Mouse (Mus musculus) MEL (cell line): ENCODE results near the gene Ncan. TPM values are rescaled to one million over a fixed set of nuclear protein-coding genes. Genes with fewer than 3 reads are reported as not detected.
"Not testable (repeated sequence)": the region's sequence is repeated elsewhere in the genome, so short reads cannot be mapped to it uniquely, and the experiment has no call there.

Experiments
- DNase-seq: peaks from one replicate; pipeline ENCODE4 v3.0.0; 2011; ENCODE audit warnings: low read depth, low spot score
- H3K27ac ChIP-seq: 2 replicates; pipeline ENCODE4 v1.5.1; 2012; ENCODE audit warnings: low read depth, mild to moderate bottlenecking, control low read depth, low read length, moderate library complexity; ENCODE audit not compliant: control insufficient read depth
- H3K27me3 ChIP-seq, 2 experiments: fragments of 150-350 bp in 1 of 2; sonication (generic) in 1 of 2; 2 replicates each; pipeline ENCODE4 v1.6.1; 2012; ENCODE audit warnings: low read length in 2 of 2, mild to moderate bottlenecking in 2 of 2, improper control_type of control experiment in 1 of 2, moderate library complexity in 1 of 2; ENCODE audit not compliant: insufficient read depth in 2 of 2, control insufficient read depth in 1 of 2
- H3K36me3 ChIP-seq, 2 experiments: 2 replicates each; pipeline ENCODE4 v1.6.1; 2012 to 2014; ENCODE audit warnings: low read length in 2 of 2, improper control_type of control experiment in 1 of 2, inconsistent platforms in 1 of 2, mild to moderate bottlenecking in 1 of 2; ENCODE audit not compliant: insufficient read depth in 2 of 2, control insufficient read depth in 1 of 2
- H3K4me1 ChIP-seq, 2 experiments: fragments of 150-350 bp in 1 of 2; sonication (generic) in 1 of 2; 2 replicates each; pipeline ENCODE4 v1.6.1; 2012; ENCODE audit warnings: low read length in 2 of 2, improper control_type of control experiment in 1 of 2, mild to moderate bottlenecking in 1 of 2; ENCODE audit not compliant: insufficient read depth in 2 of 2, control insufficient read depth in 1 of 2
- H3K4me3 ChIP-seq, 2 experiments: fragments of 150-350 bp in 1 of 2; sonication (generic) in 1 of 2; 2 replicates each; pipeline ENCODE4 v1.5.1; 2012; ENCODE audit warnings: low read depth in 2 of 2, low read length in 2 of 2, mild to moderate bottlenecking in 2 of 2, moderate library complexity in 2 of 2, control low read depth in 1 of 2, improper control_type of control experiment in 1 of 2; ENCODE audit not compliant: control insufficient read depth in 1 of 2, insufficient read depth in 1 of 2
- H3K79me2 ChIP-seq: 2 replicates; pipeline ENCODE4 v1.6.1; 2012; ENCODE audit warnings: mild to moderate bottlenecking, low read length, moderate library complexity; ENCODE audit not compliant: control insufficient read depth, poor library complexity, insufficient read depth
- H3K9ac ChIP-seq: 2 replicates; pipeline ENCODE4 v1.6.1; 2012; ENCODE audit warnings: low read depth, mild to moderate bottlenecking, control low read depth, low read length, moderate library complexity; ENCODE audit not compliant: control insufficient read depth, poor library complexity, severe bottlenecking
- H3K9me3 ChIP-seq: fragments of 150-350 bp; sonication (generic); replicated peaks from 2 replicates; pipeline ENCODE4 v1.6.1; 2012; ENCODE audit warnings: mild to moderate bottlenecking, low read length, improper control_type of control experiment, moderate library complexity; ENCODE audit not compliant: insufficient read depth
- BHLHE40 ChIP-seq: IDR thresholded peaks from 2 replicates; pipeline ENCODE4 v1.6.1; 2012; ENCODE audit warnings: low read depth, mild to moderate bottlenecking, inconsistent platforms, low read length, improper control_type of control experiment, borderline replicate concordance
- CTCF ChIP-seq, 3 experiments: IDR thresholded peaks in 2 of 3; conservative IDR thresholded peaks in 1 of 3; 2 replicates each; pipeline ENCODE4 v1.5.1; 2011 to 2012; ENCODE audit warnings: low read length in 3 of 3, low read depth in 2 of 3, mild to moderate bottlenecking in 2 of 3, improper control_type of control experiment in 1 of 3, inconsistent platforms in 1 of 3, mixed read lengths in 1 of 3, moderate library complexity in 1 of 3; ENCODE audit not compliant: control insufficient read depth in 1 of 3, insufficient read depth in 1 of 3, poor library complexity in 1 of 3, severe bottlenecking in 1 of 3
- EP300 ChIP-seq, 2 experiments: IDR thresholded peaks; 2 replicates each; pipeline ENCODE4 v1.6.1; 2011; ENCODE audit warnings: improper control_type of control experiment in 2 of 2, low read length in 2 of 2, low read depth in 1 of 2, mild to moderate bottlenecking in 1 of 2
- GATA1 ChIP-seq: IDR thresholded peaks from 2 replicates; pipeline ENCODE4 v1.6.1; 2011; ENCODE audit warnings: low read depth, low read length, improper control_type of control experiment
- HCFC1 ChIP-seq: IDR thresholded peaks from 2 replicates; pipeline ENCODE4 v1.6.1; 2012; ENCODE audit warnings: low read depth, mild to moderate bottlenecking, inconsistent platforms, low read length, improper control_type of control experiment, moderate library complexity
- JUND ChIP-seq: IDR thresholded peaks from 2 replicates; pipeline ENCODE4 v1.6.1; 2011; ENCODE audit warnings: low read depth, mild to moderate bottlenecking, improper control_type of control experiment, low read length
- KAT2A ChIP-seq: conservative IDR thresholded peaks from 2 replicates; pipeline ENCODE4 v1.6.1; 2012; ENCODE audit warnings: low read depth, low read length, improper control_type of control experiment, inconsistent platforms
- MAFK ChIP-seq: IDR thresholded peaks from 2 replicates; pipeline ENCODE4 v1.6.1; 2011; ENCODE audit warnings: low read depth, mild to moderate bottlenecking, low read length, improper control_type of control experiment, borderline replicate concordance
- MAX ChIP-seq: IDR thresholded peaks from 2 replicates; pipeline ENCODE4 v1.6.1; 2011; ENCODE audit warnings: low read length, improper control_type of control experiment
- NRF1 ChIP-seq: IDR thresholded peaks from 2 replicates; pipeline ENCODE4 v1.6.1; 2014; ENCODE audit warnings: low read depth, mild to moderate bottlenecking, inconsistent platforms, low read length, improper control_type of control experiment, moderate library complexity; ENCODE audit not compliant: poor library complexity, insufficient read depth, severe bottlenecking
- RAD21 ChIP-seq: IDR thresholded peaks from 2 replicates; pipeline ENCODE4 v1.6.1; 2011; ENCODE audit warnings: mild to moderate bottlenecking, low read depth, low read length, improper control_type of control experiment
- SMC3 ChIP-seq: IDR thresholded peaks from 2 replicates; pipeline ENCODE4 v1.6.1; 2011; ENCODE audit warnings: low read depth, low read length, improper control_type of control experiment
- USF1 ChIP-seq: IDR thresholded peaks from 2 replicates; pipeline ENCODE4 v1.6.1; 2014; ENCODE audit warnings: low read depth, mild to moderate bottlenecking, inconsistent platforms, low read length, improper control_type of control experiment, moderate library complexity
- USF2 ChIP-seq, 2 experiments: IDR thresholded peaks; 2 replicates each; pipeline ENCODE4 v1.6.1; 2011 to 2012; ENCODE audit warnings: improper control_type of control experiment in 2 of 2, low read length in 2 of 2, borderline replicate concordance in 1 of 2, inconsistent platforms in 1 of 2, low read depth in 1 of 2, mild to moderate bottlenecking in 1 of 2; ENCODE audit not compliant: insufficient read depth in 1 of 2
- ZKSCAN1 ChIP-seq: IDR thresholded peaks from 2 replicates; pipeline ENCODE4 v1.6.1; 2012; ENCODE audit warnings: low read depth, mild to moderate bottlenecking, inconsistent platforms, low read length, improper control_type of control experiment, moderate library complexity
- ZMIZ1 ChIP-seq: IDR thresholded peaks from 2 replicates; pipeline ENCODE4 v1.6.1; 2012; ENCODE audit warnings: low read depth, mild to moderate bottlenecking, inconsistent platforms, low read length, improper control_type of control experiment, moderate library complexity
- ZNF384 ChIP-seq: IDR thresholded peaks from 2 replicates; pipeline ENCODE4 v1.6.1; 2012; ENCODE audit warnings: low read depth, mild to moderate bottlenecking, inconsistent platforms, low read length, improper control_type of control experiment
- polyA plus RNA-seq, 2 experiments: library from polyadenylated mRNA; stranded (reverse) in 1 of 2; unstranded in 1 of 2; fragments of >175 nt in 1 of 2; fragments of >200 nt in 1 of 2; gene quantifications; 2 replicates each; pipeline versions ENCODE4 v1.2.1 to v1.2.4; 2012; ENCODE audit warnings: low replicate concordance in 2 of 2, low read depth in 1 of 2; ENCODE audit not compliant: insufficient read length in 2 of 2, insufficient read depth in 1 of 2, missing spikeins in 1 of 2
- total RNA-seq: library from RNA; depleted of rRNA; stranded (reverse); fragments of 300-350 nt; gene quantifications from 2 replicates; pipeline ENCODE4 v1.2.3, GENCODE M21; 2012

Ncan gene
- total and polyA plus RNA-seq, 3 experiments: not detected

DNA sequence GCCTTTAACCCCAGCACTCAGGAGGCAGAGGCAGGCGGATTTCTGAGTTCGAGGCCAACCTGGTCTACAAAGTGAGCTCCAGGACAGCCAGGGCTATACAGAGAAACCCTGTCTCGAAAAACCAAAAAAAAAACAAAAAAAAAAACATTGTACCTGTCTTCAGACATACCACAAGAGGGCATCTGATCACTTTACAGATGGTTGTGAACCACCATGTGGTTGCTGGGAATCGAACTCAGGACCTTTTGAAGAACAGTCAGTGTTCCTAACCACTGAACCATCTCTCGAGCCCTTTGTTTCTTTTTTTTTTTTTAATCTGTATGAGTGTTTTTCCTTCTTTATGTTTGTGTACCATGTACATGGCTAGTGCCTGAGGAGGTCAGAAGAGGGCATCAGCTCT is 70.2 kb downstream of the Ncan start:
- not testable (repeated sequence) for H3K4me1 ChIP-seq, H3K27me3 ChIP-seq, H3K9me3 ChIP-seq, H3K4me3 ChIP-seq, H3K27ac ChIP-seq, H3K9ac ChIP-seq
- peaks cover 0 to 15% of the 10 kb centered on the region in 2 experiments; a peak in 2 of 4 replicates for H3K36me3 ChIP-seq
- peaks cover 11% of the 10 kb centered on the region; the same call in 1 of the 2 replicates for H3K79me2 ChIP-seq
- peak; percentile 82 for TF ChIP-seq ZNF384
- peak in 1 of 3 experiments; percentile 34; a peak in 2 of 6 replicates for TF ChIP-seq CTCF (IDR thresholded peaks at IDR 0.05 in 2 of 3, conservative IDR thresholded peaks at IDR 0.05 in 1 of 3; ENCODE audit: control insufficient read depth in 1 of 3, insufficient read depth in 1 of 3, low read depth in 2 of 3, low read length in 3 of 3, poor library complexity in 1 of 3, severe bottlenecking in 1 of 3)
- 0 out of 2 replicates have a peak, but pooled peaks have one; percentile 23 for TF ChIP-seq SMC3
- peak; percentile 11 for TF ChIP-seq RAD21
- peak; percentile 16 for DNase-seq

GRCm38 (mm10) chr8:70049662-70050061 is 71.0 kb downstream of the Ncan start:
- TF ChIP-seq KAT2A (no peak), USF1 (no peak), ZKSCAN1 (no peak), ZNF384 (no peak), JUND (no peak), MAX (no peak), EP300 (IDR thresholded peaks at IDR 0.05; ENCODE audit: low read depth in 1 of 2, low read length in 2 of 2) (no peak), NRF1 (no peak), MAFK (no peak), BHLHE40 (no peak), USF2 (IDR thresholded peaks at IDR 0.05; ENCODE audit: borderline replicate concordance in 1 of 2, insufficient read depth in 1 of 2, low read depth in 1 of 2, low read length in 2 of 2) (no peak), GATA1 (no peak)
- TF ChIP-seq, all 39 proteins: peak for 0
- H3K27me3 ChIP-seq: no peaks in the 10 kb centered on the region
- peaks cover 13% of the 10 kb centered on the region for H3K79me2 ChIP-seq
- H3K9me3 ChIP-seq: no peaks in the 10 kb centered on the region
- H3K27ac ChIP-seq: no peak overlapping the region
- DNase-seq: no peak
- no peak overlapping the region for H3K9ac ChIP-seq
- no peak overlapping the region for H3K4me3 ChIP-seq
- peaks cover 0 to 13% of the 10 kb centered on the region in 2 experiments; a peak in 3 of 4 replicates for H3K36me3 ChIP-seq
- no peaks in the 10 kb centered on the region for H3K4me1 ChIP-seq

DNA sequence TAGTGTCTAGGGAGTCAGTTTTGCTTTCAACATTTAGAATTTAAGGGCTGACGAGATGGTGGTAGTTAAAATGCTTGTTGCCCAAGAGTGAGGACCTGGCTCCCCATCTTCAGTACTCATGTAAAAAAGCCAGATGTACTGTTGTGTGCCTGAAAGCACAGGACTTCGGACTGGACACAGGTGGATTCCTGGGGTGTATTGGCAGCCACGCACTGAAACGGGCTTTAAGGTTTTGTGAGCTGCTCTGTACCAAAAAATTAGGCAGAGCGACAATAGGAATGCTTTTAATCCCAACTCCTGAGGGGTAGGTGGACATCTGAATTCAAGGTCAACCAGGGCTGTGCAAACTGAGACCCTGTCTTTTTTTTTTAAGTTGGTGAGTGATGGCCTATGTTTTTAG is 76.7 kb downstream of the Ncan start:
- Histone ChIP-seq H3K27me3 (no peaks in the 10 kb centered on the region), H3K9ac (peak overlapping the region; percentile 91; the same call in 1 of the 2 replicates), H3K9me3 (no peaks in the 10 kb centered on the region), H3K4me3 (peak overlapping the region in 1 of 2 experiments; percentile 62; a peak in 2 of 4 replicates), H3K27ac (no peak overlapping the region), H3K4me1 (peaks cover 8% of the 10 kb centered on the region in 2 experiments; a peak in 3 of 4 replicates), H3K79me2 (peaks cover 66% of the 10 kb centered on the region), H3K36me3 (peaks cover 2 to 11% of the 10 kb centered on the region in 2 experiments)
- TF ChIP-seq HCFC1 (no peak), ZMIZ1 (no peak)
- DNase-seq: no peak
